Mouse (Mus musculus) cortical plate, adult 2 months (tissue): ENCODE measurements around the gene Cdk5.

Experiments
- CTCF ChIP-seq: fragments of 200-500 bp; IDR thresholded peaks from 2 replicates; pipeline ENCODE4 v1.5.1; 2011; ENCODE audit warnings: mild to moderate bottlenecking, control low read depth, low read length; ENCODE audit not compliant: insufficient read depth; ENCODE audit errors: extremely low read depth
- POLR2A ChIP-seq: fragments of 200-500 bp; IDR thresholded peaks from 2 replicates; pipeline ENCODE4 v1.6.1; 2011; ENCODE audit warnings: mild to moderate bottlenecking, low read length, control low read depth; ENCODE audit not compliant: insufficient read depth; ENCODE audit errors: extremely low read depth

DNA sequence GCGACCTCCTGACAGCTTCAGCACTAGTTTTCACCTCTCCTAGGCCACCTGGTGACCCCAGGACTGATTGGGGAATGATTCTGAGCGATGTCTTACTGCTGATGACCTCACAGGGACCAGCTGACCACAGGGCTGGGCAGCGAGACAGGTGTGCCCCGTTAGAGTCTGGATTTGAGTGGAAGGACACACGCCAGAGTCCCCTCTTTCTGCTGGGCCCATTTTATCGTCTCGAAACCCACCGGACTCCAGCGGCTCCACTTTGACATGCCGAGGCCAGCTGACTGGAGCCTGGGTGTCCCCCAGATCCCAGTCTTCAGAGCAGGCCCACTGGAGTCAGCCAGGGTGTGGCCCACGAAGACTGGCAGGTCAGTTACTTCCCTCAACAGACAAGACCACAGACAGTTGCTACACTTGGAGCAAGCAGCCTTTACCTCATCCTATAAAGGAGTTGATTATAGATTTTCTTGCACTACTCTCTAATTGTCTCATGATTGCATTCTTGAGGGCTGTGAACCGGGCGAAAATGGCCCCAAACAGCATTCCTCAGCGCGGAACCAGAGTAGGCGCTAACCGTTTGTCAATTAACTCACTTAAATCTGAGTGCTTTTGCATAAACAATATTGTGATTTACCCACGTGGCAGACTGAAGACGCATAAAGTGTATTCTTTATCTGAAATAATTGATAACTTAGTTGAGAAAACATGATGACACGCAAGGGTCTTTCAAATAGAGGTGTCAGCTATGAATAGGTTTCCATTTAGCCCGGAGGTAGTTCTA is 863 bp upstream of the Cdk5 start:
- no peak for TF ChIP-seq POLR2A
- TF ChIP-seq CTCF = no peak
